Mouse (Mus musculus) A20 (cell line): ENCODE measurements around the gene Map3k13.

ENCODE experiments used
- DNase-seq: peaks from one replicate; pipeline ENCODE4 v3.0.0-alpha.2; 2011; ENCODE audit warnings: low read depth, low spot score

Gene Map3k13

DNA sequence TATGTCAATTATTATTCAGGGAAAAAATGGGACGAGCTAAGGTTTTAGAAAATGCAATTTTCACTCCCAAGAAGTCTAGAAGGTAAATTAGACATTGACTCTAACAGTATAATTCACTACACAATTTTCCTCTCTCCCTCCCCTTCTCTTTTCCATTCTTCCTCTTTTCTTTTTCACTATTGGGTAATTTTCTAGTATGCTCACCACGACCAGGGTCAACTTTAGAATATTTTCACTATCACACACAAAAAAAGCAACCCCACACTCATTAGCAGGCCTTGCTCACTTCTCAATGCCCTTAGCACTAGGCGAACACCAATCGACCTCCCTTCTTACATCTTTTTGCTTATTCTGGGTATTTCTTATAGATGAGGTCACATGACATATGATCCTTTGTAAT, 54.7 kb downstream of the Map3k13 start:
- no peak for DNase-seq

DNA sequence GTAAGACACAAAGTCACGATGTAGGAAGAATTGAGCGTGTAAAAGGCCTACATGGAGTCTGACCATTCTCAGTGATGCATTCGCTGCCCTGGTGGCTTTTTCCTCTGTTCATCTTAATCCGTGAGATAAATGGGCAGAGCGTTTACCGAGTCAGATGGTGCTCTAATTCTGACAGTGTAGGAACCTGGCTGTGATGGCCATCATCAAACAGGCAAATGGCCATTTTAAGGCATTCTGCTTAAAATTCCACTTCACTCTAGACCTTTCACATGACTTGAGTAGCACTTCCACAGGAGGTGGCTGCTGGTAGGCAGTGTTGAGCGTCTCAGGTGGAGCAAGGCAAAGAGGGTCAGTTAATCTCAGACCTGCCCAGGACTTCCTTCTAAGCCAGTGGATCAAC, 58.2 kb downstream of the Map3k13 start:
- no peak for DNase-seq

DNA sequence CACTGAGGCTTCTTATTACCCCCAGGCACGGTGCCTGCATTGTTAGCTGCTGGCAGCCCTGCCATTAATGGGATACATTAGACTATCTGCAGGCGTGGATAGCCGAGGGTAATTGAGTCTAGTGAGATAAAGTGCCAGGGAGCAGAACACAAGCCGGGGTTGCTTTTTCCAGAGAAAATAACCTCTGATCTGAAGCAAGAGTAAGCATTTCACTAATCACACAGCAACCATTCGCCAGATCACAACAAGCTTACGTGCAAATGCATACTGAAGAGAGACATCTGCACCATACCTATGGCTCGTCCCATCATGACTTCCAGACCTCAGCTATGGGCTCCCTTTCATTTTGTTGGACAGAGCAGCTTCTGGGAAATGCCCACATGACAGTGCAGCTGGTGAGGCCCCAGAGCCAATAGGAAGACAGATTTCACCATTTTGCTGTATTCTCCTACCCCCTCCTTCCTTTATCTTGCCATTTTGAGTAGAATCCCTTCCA, 59.3 kb downstream of the Map3k13 start:
- DNase-seq, result no peak

DNA sequence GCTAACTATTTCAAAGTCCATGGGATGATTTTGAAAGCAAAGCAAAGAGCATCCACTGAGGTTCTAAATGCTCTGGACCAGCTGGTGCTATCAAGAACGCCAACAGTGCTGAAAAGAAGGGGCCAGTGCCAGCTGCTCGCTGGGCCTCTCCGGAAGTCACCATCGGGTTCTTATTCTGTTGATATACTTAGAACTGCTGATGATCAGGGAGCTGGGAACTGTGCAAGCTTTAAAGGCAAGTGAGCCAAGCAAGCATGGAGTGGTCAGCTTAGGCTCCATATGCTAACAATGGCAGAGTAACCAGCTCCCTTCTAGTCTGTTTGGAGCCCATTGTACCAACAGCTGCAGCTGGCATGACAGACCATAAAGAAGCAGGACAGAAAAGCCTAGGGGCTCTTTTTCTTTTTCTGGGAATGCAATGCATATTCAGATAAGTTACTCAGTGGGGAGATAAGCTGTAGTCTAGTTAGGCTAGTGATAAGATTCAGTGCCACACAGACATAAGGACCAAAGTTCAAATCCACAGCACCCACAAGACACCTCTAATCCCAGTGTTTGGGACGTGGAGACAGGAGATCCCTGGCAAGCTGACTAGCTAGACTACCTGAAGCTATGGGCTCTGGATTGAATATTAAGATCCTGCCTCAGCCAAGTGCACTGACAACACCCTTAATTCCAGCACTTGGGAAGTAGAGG, 60.6 kb downstream of the Map3k13 start:
- no peak for DNase-seq

DNA sequence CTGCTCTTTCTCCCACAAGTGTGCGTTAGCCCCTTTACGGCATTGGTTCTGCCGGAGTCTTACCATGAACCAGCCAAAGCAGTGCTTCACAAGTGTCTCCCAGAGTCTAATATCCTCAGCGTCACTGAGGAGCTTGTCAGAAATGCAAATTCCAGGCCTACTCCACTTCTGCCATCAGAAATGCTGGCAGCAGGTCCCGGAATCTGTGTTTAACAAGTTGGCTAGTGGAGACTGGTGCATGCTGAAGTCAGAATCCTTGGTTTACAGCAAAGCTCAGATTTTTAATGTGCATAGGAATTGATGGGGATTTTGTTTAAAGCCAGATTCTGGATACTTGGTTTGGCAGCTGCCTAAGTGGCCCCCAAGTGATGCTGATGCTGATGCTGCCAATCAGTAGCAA, 62.0 kb downstream of the Map3k13 start:
- DNase-seq, result no peak

DNA sequence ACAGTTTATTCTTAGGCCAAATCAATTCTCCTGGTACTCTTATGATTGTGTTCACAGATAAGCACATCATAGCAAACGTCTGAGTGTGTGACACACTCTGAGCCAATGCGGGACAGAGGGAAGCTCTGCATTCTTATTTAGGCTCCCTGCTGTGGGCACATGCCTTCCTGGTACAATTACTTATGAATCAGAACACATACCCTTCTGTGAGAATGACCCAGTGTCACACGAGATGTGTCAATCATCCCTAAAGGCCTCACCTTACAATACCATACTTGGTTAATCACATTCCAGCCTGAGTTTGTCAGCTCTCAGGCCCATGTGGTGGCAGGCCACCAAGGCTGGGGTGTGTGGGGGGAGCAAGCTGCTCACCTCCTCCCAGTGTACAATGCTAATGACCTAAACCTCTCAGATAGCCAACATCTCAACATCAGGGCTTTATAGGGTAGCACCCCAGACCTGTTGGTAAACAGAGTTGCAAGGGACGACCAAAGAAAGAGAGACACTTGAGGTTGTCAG, 63.0 kb downstream of the Map3k13 start:
- no peak for DNase-seq

DNA sequence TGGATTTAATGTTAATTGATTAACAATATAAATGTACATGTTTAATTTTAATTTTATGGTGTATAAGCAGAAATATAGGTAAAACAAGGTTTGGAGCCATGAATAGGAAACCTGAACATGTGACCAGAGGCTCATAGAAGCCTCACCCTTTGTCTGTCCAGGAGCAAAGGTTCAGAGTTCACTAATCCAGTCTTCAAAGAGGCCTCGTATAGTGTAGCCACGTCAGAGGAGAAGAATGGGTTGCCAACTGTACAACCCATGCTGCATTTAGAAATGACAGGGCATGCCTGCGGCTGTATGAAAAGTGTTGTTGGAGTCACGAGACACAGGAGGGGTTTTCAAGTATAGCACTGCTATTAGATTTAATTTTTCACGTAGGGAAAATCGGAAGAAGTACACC, 64.0 kb downstream of the Map3k13 start:
- no peak for DNase-seq

DNA sequence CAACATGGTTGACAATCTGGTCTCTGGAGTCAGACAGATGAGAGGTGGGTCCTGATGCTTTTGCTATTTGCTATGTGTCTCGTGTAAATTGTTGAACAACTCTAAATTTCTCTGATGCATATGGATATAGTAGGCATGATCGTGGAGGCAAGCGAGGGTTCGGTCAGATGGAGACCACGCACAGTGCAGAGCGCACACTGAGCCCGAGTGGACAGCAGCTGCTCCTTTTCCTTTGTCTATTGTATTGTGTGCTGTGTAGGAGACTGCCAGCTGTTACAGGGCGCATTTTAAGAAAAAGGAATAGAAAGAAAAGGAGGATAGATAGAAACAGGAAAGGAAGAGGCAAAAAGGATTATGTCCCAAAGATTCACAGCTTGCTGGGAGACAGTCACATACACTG, 64.7 kb downstream of the Map3k13 start:
- DNase-seq, result no peak

DNA sequence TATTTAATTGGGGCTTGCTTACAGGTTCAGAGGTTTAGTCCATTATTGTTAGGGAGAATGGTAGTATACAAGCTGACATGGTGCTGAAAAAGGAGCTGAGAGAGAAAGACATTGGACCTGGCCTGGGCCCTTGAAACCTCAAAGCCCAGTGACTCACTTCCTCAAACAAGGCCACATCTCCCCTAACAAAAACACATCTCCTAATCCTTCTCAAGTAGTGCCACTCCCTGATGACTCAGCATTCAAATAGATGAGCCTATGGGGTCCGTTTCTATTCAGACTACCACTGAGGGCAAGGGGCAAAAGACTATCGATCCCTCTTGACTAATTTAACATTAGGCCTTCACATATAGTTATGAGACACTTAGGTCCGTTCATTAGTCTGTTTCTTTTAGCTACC, 68.3 kb downstream of the Map3k13 start:
- DNase-seq, result no peak

DNA sequence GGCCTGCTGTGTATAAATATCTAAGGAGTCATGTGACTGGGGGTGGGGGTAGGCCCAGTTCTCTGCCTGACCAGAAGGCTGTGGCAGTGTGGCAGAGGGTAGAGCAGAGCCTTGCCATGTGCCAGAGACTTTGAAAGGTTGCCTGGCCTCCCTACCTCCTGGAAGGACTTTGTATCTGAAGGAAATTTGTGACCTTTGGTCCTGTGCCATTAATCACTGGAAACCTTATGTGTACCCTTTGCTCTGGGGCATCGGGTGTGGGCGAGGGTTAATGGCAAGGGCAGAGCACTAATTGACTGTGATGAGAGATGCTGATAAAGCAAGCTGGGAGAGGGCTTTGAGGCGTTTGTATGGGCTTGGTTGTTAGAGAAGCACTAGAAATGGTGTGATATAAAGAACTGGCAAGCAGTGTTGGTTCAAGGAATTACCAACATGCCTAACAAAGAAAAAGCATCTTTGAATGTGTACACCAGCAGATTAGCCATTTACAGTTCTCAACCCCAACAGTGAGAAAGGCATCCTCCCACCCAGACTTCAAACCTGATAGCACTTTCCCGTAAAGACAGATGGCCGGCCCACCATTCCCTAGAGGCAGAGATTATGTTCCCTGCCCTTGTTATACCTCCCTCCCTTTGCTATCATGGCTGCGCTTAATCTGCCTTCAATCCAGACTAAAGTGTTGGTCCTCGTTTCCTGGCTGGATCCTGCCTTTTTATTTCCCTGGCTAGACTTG, 71.3 kb downstream of the Map3k13 start:
- no peak for DNase-seq

DNA sequence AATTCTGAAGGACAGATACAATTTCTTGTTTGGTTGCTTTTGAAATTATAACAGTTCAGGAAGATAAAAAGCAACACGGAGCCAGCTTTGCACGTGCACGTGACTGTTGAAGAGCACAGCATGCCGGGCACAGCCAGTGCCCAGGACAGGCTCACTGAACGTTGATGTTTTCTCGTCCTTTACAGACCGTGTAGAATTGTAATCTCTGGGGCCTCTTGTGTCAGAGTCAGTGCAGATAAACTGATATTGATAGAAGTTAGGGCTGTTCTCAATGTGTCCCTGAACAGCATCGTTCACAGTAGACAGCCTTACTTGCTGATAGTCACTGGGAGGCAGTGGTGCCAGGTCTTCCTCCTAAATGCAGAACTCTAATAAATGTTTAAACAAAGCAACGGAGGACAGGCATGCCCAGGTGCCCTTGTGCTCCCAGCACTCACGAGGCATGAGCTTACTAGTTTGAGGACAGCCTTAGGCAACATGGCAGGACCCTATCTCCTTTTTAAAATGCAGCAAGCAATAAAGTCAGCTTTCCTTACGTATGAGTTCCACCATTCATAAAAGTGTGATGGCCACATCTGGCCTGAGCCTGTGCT, 71.9 kb downstream of the Map3k13 start:
- no peak for DNase-seq

DNA sequence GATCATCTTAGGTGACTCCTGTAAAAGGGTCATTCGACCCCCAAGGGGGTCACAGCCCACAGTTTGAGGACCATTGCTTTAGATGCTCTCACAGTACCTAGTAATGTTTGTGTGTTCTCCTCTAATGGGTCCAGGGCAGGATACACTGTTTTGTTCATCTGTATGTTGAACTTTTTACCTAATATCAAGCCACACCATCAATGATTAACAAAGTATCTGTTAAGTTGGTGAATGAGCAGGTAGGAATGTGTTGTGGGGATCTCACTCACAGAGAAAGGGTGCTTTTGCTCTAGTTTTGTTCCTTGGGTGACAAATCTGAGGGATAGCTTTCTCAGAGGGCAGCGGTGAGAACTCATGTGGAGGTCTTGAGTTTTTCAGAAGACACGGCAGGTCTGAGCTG, 73.6 kb downstream of the Map3k13 start:
- no peak for DNase-seq

DNA sequence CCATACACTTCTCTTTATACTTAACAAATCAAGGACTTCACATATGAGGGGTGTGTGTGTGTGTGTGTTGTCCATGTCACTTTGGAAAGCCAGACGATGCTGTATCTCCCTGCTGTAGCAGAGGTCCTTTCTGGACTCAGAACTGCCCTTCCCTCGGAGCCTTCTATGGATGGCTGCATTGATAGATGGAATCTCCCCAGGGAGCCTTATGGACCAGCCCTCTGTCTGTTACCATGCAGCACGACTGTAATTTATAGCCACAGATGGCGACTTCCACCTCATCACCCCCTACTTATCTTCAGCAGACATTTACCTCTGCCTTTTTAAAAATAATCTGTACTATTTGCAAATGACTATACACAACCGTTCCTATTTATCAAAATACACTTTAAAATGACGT, 74.5 kb downstream of the Map3k13 start:
- no peak for DNase-seq

DNA sequence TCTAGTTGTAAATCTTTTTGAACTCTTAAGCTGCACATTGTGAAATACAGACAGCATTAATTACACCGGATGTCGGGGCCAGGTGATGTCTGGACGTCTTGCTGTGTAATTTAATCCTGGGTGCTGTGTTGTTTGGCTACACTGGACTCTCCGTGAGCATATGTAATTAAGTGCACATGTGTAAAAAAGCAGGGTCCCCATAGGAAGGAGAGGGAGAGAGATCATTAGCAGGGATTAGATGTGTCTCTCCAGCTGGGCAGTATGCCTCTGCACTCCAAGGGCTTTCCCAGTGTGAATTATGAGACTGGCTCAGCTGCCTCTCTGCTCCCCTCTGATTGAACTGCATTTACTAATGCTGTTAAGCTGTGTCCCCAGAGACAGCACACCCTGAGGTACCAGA, 75.7 kb downstream of the Map3k13 start:
- no peak for DNase-seq

DNA sequence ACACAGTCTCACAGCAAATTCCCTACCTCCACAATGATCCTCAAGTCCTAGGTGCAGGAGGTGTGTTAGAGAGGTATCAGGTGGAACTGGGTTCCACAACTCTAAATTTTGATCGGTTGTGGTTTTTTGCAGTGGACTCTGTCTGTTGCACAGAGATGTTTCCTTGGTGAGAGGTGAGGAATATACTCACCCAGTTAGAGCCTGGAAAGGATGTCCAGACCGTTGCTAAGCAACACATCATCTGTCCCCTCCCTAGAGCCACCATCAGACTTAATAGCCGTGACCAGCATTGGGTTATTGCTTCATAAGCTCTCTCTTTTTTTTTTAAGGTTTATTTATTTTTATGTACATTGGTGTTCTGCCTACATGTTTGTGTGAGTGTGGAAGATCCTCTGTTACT, 83.6 kb downstream of the Map3k13 start:
- no peak for DNase-seq

DNA sequence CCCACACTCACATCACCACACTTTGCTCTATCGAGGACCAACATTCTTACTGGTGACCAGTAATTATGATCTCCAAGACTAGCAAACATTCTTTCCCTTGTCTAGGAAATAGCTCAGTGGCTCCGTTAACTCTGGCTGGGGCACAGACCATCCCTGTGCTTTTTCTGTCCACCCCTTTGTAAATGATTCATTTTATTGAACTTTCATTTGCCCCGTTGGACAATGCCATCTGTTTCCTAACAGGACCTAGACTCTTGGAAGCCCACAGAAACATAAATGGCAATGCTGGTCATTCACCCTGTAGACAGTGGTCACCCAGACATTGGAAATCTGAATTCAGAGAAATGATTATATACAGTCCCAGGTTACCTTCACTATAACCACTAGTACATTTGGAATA, 84.7 kb downstream of the Map3k13 start:
- no peak for DNase-seq

DNA sequence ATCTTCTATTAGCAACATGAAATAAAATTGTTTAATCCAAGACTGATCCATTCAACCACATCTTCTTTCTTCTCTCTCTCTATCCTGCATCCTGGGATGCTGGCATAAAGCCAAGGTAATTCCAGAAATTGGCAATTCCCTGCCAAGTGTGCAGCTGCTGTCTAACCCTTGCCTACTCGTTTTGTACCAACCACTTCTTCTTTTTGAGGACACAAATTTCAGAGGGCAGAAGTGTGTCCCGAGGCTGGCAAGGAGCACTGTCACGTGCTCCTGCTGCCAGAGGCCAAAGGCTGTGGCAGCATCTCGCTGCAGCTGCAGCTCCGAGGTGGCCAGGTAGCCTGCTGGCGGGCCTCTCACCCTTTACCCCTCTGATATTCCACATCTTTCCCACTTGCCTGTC, 87.0 kb downstream of the Map3k13 start:
- DNase-seq, result peak; percentile 24

DNA sequence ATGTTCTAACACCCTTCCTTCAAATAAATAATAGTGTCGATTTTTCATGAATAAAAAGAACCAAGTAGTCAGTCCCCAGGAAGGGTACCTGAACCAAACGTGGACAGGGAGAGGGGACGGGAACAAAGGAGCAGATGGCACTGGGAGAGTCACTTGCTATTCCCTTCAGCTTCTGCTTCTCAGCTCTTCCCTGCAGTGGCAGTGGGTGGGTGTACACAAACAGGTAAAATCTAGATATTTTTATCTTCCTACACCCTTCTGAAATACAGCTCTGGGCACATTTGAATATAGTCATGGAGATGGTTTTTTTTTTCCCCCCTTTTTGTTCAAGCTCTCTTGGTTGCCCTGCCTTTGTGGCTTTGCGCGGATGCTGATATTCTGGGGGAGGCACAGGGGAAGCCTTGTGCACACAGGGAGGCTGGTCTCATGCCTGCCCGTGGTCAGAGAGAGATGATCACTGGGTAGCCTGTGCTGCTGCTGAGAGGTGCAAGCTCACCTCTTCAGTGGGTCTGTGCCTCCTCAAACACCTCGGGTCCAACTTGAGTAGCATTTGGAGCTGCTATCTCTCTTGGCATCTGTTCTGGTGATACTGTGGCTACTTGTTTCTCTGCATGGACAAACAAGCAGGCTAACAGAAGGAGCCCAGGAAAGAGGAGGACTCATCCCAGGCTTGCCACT, 87.6 kb downstream of the Map3k13 start:
- peak; percentile 3 for DNase-seq

DNA sequence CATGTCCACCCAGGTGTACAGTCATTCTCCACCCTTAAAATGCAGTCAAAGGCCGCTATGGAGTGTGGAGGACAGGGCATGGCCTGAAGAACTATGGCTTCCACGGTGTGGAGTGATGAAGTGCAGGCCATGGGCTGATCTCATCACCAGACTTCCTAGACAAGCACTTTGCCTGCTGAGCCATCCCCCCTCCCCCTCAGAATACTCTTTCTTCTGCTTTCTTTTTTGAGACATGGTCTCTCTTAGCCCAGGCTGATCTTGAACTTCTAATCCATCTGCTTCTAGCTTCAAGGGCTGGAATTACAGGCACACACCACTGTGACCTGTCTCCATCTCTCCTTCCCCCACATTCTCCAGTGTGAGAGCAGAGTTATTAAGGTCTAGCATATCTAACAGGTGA, 93.5 kb downstream of the Map3k13 start:
- DNase-seq, result no peak

DNA sequence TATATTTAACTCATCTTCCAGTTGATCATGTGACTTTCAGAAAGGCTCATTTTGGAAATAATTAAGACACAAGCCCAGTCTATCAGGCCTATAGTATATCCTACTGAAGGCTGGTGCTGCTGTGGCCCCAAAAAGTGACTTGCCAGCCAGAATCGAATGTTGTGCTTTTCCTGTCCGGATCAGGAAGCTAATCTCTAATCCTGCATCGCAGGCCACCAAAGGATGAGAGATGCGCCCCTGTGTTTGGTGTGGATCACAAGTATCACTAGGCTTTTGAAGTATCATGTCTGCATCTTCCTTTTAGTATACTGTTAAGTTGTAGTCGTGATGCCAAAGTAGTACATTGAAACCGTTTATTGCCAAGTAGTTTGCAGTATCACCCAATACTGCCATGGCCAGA, 99.7 kb downstream of the Map3k13 start:
- DNase-seq, result no peak

DNA sequence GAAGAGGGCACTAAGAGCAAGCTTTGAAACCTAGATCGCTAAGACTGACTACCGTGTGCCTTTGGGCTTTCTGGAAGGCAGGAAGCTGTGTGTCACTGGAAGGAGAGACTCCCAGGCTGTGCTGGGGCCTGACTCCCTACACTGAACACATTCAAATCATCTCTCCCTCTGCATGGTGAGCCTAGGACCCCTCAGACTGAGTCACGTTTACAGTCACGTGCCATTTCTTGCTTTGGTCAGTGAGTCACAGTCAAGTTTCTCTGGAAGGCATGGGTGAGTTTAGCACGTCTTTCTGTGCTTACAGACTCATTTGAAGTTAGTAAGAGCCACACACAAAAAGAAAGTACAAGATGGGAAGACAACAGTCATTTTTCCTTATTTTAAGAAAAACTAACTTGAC, 107.1 kb downstream of the Map3k13 start:
- no peak for DNase-seq

DNA sequence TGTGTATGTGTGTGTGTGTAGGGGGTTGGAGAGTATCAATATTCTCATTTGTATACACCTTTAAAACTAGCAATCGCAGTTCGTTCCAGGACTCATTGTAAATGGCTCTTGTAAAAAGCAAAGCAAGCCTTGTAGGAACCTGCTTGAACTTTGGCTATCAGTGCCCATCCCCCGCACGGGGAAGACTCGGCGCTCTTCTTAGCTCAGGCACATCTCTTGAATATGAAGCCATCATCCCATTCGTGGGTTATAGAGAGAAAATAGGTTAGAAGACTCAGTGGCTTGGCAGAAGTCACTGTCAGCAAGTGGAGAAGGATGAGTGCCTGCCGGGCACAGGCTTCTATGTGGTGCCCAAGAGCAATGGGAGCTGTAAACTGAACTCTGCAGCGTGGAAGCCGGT, 110.5 kb downstream of the Map3k13 start:
- DNase-seq, result no peak
